Mouse (Mus musculus) heart, embryonic 13.5 days (tissue): ENCODE measurements around the gene Tent5a. TPM values are rescaled to one million over a fixed set of nuclear protein-coding genes. Genes with fewer than 3 reads are reported as not detected.

Experiments
- ATAC-seq: fragments of 200-750 bp; cut with Nextera tagmentation; 2 replicates; pipeline ENCODE4 v1.8.0; 2017; ENCODE audit warnings: moderate TSS enrichment; ENCODE audit not compliant: insufficient number of reproducible peaks, low FRiP score, low TSS enrichment; ENCODE audit errors: extremely low read depth
- H3K27ac ChIP-seq: fragments of 300-500 bp; sonication (generic); replicated peaks from 2 replicates; pipeline ENCODE4 v1.5.1; 2015; ENCODE audit warnings: moderate library complexity, mild to moderate bottlenecking, inconsistent platforms
- H3K27me3 ChIP-seq: fragments of 300-500 bp; sonication (generic); replicated peaks from 2 replicates; pipeline ENCODE4 v1.6.1; 2015; ENCODE audit warnings: mild to moderate bottlenecking, inconsistent platforms
- H3K36me3 ChIP-seq: fragments of 300-500 bp; sonication (generic); 2 replicates; pipeline ENCODE4 v1.6.1; 2015; ENCODE audit warnings: mild to moderate bottlenecking, inconsistent platforms
- H3K4me1 ChIP-seq: fragments of 300-500 bp; sonication (generic); 2 replicates; pipeline ENCODE4 v1.6.1; 2015; ENCODE audit warnings: inconsistent platforms
- H3K4me2 ChIP-seq: fragments of 300-500 bp; sonication (generic); 2 replicates; pipeline ENCODE4 v1.6.1; 2015; ENCODE audit warnings: inconsistent platforms, mild to moderate bottlenecking, moderate library complexity
- H3K4me3 ChIP-seq: fragments of 300-500 bp; sonication (generic); 2 replicates; pipeline ENCODE4 v1.5.1; 2015; ENCODE audit warnings: moderate library complexity, mild to moderate bottlenecking, inconsistent platforms
- H3K9ac ChIP-seq: fragments of 300-500 bp; sonication (generic); 2 replicates; pipeline ENCODE4 v1.6.1; 2015; ENCODE audit warnings: inconsistent platforms, mild to moderate bottlenecking, moderate library complexity
- H3K9me3 ChIP-seq: fragments of 300-500 bp; sonication (generic); 2 replicates; pipeline ENCODE4 v1.6.1; 2016; ENCODE audit warnings: inconsistent platforms
- WGBS: fragments of 180-500 bp; shearing (Covaris S2); methylation state at CpG from one replicate; pipeline ENCODE4 v1.1.7; 2015; ENCODE audit warnings: mixed read lengths; 5-methylcytosine and 5-hydroxymethylcytosine counted together
- polyA plus RNA-seq: library from polyadenylated mRNA; unstranded; fragments of >200 nt; fragmentation: Nextera tagmentation; extraction: Ambion mirVana; gene quantifications from 2 replicates; pipeline ENCODE4 v1.2.1, GENCODE M21; 2015

Gene Tent5a
- polyA plus RNA-seq, 1 experiment from 2014 or later: 9.3 TPM

GRCm38 (mm10) chr9:85336046-85336445, 8.9 kb upstream of the Tent5a start:
- Histone ChIP-seq H3K4me3 (no peak overlapping the region), H3K4me2 (no peak overlapping the region)
- WGBS: 71% methylated on average over 7 of the region's 7 CpGs

GRCm38 (mm10) chr9:85331521-85331920, 4.4 kb upstream of the Tent5a start:
- no peak for ATAC-seq
- Histone ChIP-seq H3K4me2 (no peak overlapping the region), H3K9ac (no peak overlapping the region), H3K4me1 (no peaks in the 10 kb centered on the region), H3K9me3 (no peaks in the 10 kb centered on the region), H3K27ac (no peak overlapping the region), H3K36me3 (no peaks in the 10 kb centered on the region), H3K27me3 (no peaks in the 10 kb centered on the region), H3K4me3 (no peak overlapping the region)
- WGBS: 60% methylated on average over 2 of the region's 2 CpGs

More at GRCm38 (mm10) chr9:85336046-85336445, 8.9 kb upstream of the Tent5a start:
- Histone ChIP-seq H3K27me3 (no peaks in the 10 kb centered on the region), H3K9ac (no peak overlapping the region), H3K9me3 (no peaks in the 10 kb centered on the region), H3K36me3 (no peaks in the 10 kb centered on the region), H3K27ac (no peak overlapping the region), H3K4me1 (no peaks in the 10 kb centered on the region)
- ATAC-seq: no peak

- no peak for ATAC-seq
- 3% methylated on average over 16 of the region's 16 CpGs for WGBS
- peak overlapping the region; percentile 90 for H3K4me2 ChIP-seq
These were observed 1.1 kb upstream of the Tent5a start for GRCm38 (mm10) chr9:85328259-85328658.

GRCm38 (mm10) chr9:85326292-85327241, 581 bp downstream of the Tent5a start:
- peak; percentile 34 for ATAC-seq
- Histone ChIP-seq H3K4me1 (peaks cover 26% of the 10 kb centered on the region), H3K36me3 (peaks cover 9% of the 10 kb centered on the region), H3K9ac (peak overlapping the region; percentile 92), H3K4me3 (peak overlapping the region; percentile 86), H3K4me2 (peak overlapping the region; percentile 90), H3K9me3 (no peaks in the 10 kb centered on the region), H3K27ac (peak overlapping the region; percentile 95), H3K27me3 (no peaks in the 10 kb centered on the region)
- WGBS: under 1% methylated on average over 88 of the region's 88 CpGs

More at GRCm38 (mm10) chr9:85328259-85328658, 1.1 kb upstream of the Tent5a start:
- Histone ChIP-seq H3K27me3 (no peaks in the 10 kb centered on the region), H3K4me3 (peak overlapping the region; percentile 86), H3K9me3 (no peaks in the 10 kb centered on the region), H3K36me3 (peaks cover 4% of the 10 kb centered on the region), H3K4me1 (peaks cover 17% of the 10 kb centered on the region), H3K27ac (peak overlapping the region; percentile 95), H3K9ac (peak overlapping the region; percentile 92)

- H3K4me3 ChIP-seq: peak overlapping the region; percentile 86
- H3K4me1 ChIP-seq: peaks cover 31% of the 10 kb centered on the region
- no peaks in the 10 kb centered on the region for H3K27me3 ChIP-seq
- peak overlapping the region; percentile 95 for H3K27ac ChIP-seq
- peaks cover 19% of the 10 kb centered on the region for H3K36me3 ChIP-seq
- H3K9ac ChIP-seq: peak overlapping the region; percentile 92
- ATAC-seq: no peak
- peak overlapping the region; percentile 90 for H3K4me2 ChIP-seq
- no peaks in the 10 kb centered on the region for H3K9me3 ChIP-seq
- WGBS: 26% methylated on average over 17 of the region's 17 CpGs
These were observed 1.8 kb downstream of the Tent5a start for GRCm38 (mm10) chr9:85325201-85325868.

GRCm38 (mm10) chr9:85324158-85324875, 2.8 kb downstream of the Tent5a start:
- no peak for ATAC-seq

GRCm38 (mm10) chr9:85320167-85320951, 6.8 kb downstream of the Tent5a start:
- H3K27me3 ChIP-seq: no peaks in the 10 kb centered on the region
- peaks cover 22% of the 10 kb centered on the region for H3K36me3 ChIP-seq
- H3K9me3 ChIP-seq: no peaks in the 10 kb centered on the region
- peaks cover 31% of the 10 kb centered on the region for H3K4me1 ChIP-seq
- H3K27ac ChIP-seq: no peak overlapping the region
- H3K9ac ChIP-seq: no peak overlapping the region
- no peak overlapping the region for H3K4me2 ChIP-seq
- 66% methylated on average over 8 of the region's 8 CpGs for WGBS
- ATAC-seq: no peak
- H3K4me3 ChIP-seq: no peak overlapping the region

More at GRCm38 (mm10) chr9:85324158-85324875, 2.8 kb downstream of the Tent5a start:
- peak overlapping the region; percentile 95 for H3K27ac ChIP-seq
- H3K36me3 ChIP-seq: peaks cover 22% of the 10 kb centered on the region
- no peaks in the 10 kb centered on the region for H3K9me3 ChIP-seq
- peak overlapping the region; percentile 90 for H3K4me2 ChIP-seq
- peaks cover 31% of the 10 kb centered on the region for H3K4me1 ChIP-seq
- H3K27me3 ChIP-seq: no peaks in the 10 kb centered on the region
- peak overlapping the region; percentile 92 for H3K9ac ChIP-seq
- H3K4me3 ChIP-seq: peak overlapping the region; percentile 86
- WGBS: 38% methylated on average over 11 of the region's 11 CpGs

- ATAC-seq: no peak
- WGBS: 42% methylated on average over 1 of the region's 1 CpGs
- Histone ChIP-seq H3K4me1 (peaks cover under 1% of the 10 kb centered on the region; the same call in 1 of the 2 replicates), H3K9me3 (no peaks in the 10 kb centered on the region), H3K36me3 (peaks cover 9% of the 10 kb centered on the region), H3K27me3 (no peaks in the 10 kb centered on the region), H3K9ac (no peak overlapping the region), H3K27ac (no peak overlapping the region), H3K4me2 (no peak overlapping the region), H3K4me3 (no peak overlapping the region)
These were observed 11.0 kb downstream of the Tent5a start for GRCm38 (mm10) chr9:85316122-85316521.

- no peak for ATAC-seq
- Histone ChIP-seq H3K4me3 (no peak within 1 kb of the TSS), H3K27ac (no peak within 1 kb of the TSS), H3K4me2 (no peak within 1 kb of the TSS), H3K4me1 (no peaks in the 10 kb centered on the region), H3K9ac (no peak within 1 kb of the TSS), H3K36me3 (no peaks in the 10 kb centered on the region), H3K9me3 (no peaks in the 10 kb centered on the region), H3K27me3 (no peaks in the 10 kb centered on the region)
- WGBS: 84% methylated on average over 6 of the region's 6 CpGs
These were observed 14.7 kb downstream of the Tent5a start, which contains the start of gene Gm11114 for GRCm38 (mm10) chr9:85312473-85312872. TSS of gene Gm11114 (plus strand) at chr9:85312773.

- no peak for ATAC-seq
- no peak overlapping the region for H3K27ac ChIP-seq
- WGBS: 83% methylated on average over 3 of the region's 3 CpGs
- no peaks in the 10 kb centered on the region for H3K9me3 ChIP-seq
- no peak overlapping the region for H3K9ac ChIP-seq
- no peaks in the 10 kb centered on the region for H3K27me3 ChIP-seq
- no peaks in the 10 kb centered on the region for H3K4me1 ChIP-seq
- H3K4me2 ChIP-seq: no peak overlapping the region
- no peak overlapping the region for H3K4me3 ChIP-seq
- H3K36me3 ChIP-seq: no peaks in the 10 kb centered on the region
These were observed 23.8 kb downstream of the Tent5a start for GRCm38 (mm10) chr9:85303378-85303777.
